Mouse (Mus musculus) CD4-positive, CD25-positive, alpha-beta regulatory T cell, adult 2 months (primary cell): ENCODE measurements at regions not wholly inside any gene's neighbourhood (a gene's known extent, or its start where the extent isn't known, plus 50 kb on each side); places are given as distances from the start of the nearest gene placed in this dataset.

Experiments used
- DNase-seq: peaks from one replicate; pipeline ENCODE4 v3.0.0-alpha.2; 2012; ENCODE audit warnings: low read depth, low spot score

DNA sequence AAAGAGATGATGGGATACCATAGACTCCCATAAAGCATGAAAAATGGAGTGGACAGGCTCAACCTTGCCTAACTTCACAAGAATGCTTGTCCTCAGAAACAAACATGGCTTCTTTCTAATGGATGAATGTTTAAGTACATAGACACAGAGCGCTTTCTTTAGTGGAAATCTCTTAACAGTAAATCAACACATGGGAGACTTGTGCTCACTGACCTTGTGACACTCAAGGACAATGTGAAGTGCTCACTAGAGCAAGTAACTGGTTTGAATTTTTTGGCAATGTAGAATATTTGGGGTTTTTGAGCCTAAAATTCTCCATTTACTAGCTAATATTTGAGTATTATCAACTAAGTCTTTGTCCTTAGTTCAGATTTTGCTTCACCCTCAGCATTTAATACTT is 88.0 kb downstream of the Tent5c start:
- DNase-seq, result no peak

DNA sequence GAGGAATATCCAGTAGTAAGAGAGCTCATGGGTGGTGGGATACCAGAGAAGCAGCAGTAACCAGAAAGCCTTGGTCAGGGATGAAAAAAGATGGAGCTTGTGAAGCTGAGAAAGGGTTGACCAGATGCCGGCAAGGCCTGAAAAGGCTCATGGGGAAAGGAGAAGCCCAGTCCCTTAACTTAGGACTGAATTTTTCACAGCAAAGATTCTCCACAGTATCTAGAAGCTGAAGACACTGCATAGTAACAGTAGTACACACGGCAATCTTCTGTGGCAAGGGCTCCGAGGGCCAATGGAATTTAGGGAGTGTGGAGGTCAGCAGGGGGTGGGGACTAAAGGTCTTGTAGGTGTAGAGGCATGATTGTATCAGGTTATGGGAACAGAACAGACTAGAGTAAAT is 91.6 kb downstream of the Tent5c start:
- no peak for DNase-seq

DNA sequence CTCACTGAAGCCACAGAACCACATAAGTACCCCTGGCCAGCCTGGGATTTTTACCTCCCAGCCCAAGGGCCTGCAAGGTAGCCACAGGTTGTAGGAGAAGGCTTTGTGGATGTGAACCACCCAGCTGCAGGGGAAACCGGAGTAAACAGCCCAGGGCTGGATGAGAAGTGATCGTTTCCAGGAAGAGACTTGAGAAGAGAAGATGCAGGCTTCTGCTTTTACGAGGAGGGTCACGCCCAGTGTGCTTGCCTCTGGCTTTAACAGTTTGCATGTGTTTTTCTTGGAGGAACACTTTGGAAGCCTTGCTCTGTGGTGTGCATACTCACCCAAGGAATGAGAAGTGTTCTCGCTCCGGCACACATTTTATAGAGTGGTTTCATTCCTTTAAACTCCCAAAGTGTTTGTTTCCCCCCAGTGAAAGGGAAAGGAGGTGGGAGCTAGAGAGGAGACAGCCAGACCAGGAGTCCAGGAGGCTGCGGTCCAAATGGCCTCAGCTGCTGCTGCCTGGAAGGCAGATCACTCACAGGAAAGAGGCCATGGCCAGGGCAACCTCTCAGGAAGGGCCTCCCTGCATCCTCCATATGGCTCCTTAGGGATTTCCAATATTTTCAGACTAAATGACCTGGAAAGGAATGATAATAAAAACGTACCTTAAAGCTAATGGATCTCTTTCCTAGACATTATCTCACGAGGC is 94.1 kb downstream of the Tent5c start:
- no peak for DNase-seq

DNA sequence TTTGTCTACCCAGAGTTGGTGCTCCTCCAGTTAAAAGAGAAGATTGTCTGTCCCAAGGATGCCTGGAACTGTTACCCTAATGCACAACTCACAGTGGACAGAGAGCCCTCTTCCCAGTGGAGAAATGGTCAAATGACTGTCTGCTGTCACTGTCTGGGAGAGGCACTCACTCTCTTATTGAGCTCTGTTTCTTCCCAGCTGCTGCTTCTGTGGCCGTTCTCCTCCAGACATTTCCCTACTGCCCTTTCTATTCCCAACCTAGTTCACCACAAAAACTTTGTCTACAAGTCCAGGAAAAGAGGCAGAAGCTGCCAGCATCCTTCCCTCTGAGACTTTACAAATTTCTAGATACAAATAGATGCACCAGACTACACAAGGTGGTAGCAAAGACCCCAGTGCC is 95.2 kb downstream of the Tent5c start:
- no peak for DNase-seq

DNA sequence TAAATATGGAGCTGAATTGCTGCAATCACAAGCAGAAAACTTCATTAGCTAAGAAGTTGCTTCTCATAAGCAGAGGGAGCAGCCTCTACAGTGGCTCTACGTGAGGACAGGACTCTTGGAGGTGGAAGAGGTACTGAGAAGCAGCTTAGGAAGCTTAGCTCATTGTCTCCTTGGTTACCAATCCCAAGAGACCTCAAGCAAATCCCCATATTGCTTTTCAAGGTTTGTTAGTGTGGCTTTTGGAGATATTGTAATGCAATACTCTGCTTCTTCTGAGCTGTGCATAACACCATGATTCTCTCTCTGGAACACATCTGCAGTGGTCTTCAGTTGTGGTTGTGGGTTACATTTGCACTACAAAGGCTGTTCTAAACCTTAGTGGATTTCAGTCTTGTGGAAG is 106.9 kb downstream of the Tent5c start:
- no peak for DNase-seq

DNA sequence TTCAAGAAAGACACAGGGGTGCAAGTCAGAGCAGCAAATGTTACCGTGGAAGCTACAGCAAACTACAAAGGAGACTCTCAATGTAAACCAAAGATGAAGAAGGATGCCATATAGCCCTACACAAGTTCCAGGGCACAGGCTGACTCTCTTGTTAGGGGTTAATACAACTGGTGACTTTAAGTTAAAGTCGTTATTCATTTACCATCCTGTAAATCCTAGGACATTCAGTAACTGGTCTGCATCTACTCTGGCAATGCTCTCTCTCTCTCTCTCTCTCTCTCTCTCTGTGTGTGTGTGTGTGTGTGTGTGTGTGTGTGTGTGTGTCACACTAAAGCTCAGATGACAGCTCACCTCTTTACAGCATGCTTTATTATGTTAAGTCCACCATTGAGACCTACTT is 107.8 kb downstream of the Tent5c start:
- DNase-seq, result no peak

DNA sequence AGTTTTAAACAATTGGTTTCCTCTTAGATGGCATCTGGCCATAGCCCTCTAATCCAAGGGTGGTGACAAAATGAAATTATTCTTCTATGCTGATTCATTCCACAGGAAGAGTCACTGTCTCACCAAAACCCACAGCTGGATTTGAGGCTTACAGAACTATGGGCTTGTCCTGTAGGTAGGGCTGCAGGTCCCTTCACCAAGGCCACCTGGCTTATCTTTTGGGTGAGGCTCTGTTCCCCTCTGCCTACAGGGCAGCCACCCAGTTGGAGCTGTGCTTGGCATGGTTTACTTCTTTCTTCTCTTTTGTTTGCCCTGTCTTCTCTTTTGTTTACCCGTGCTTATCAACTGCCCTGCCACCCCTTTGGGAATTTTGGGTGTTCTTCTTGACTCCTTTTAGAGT is 113.0 kb downstream of the Tent5c start:
- no peak for DNase-seq

DNA sequence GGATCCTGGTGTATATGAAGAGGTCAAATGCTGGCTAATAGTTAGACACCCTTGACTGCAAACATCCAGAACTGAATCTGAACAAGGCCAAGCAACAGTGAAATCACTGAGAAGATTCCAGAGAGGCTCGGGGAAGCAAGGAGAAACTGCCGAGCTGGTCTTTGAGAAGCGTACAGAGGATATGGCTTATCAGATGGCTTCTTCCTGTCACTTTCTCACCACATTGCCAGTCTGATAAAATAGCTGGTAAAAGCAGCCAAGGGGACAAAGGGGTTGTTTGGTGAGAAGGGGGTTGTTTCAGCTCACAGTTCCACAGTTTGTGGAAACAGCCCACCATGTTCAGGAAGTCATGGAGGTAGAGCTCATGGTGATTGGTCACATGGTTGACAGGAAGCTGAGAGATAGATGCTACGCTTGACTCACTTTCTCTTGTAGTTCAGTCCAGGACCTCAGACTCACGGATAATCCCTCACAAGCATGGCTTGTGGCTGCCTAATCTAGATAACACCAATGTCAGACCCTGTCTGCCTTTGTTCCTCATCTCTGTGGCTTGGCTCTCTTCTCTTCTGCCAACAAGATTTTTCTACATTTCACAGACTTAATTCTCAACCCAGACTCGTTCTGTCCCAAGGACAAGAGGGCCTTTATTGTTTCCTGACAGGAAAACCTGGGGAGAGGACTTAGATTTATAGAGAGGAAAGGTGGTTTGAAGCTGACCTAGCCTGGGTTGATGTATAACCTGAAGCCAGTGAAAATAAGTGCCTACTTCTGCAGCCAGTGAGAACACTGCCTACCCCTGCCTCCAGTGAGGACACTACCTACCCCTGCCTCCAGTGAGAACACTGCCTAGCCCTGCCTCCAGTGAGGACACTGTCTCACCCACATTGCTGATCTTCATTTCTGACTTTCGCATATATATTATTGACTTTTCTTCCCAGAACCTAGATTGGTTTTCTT is 122.0 kb downstream of the Tent5c start:
- peak; percentile 39 for DNase-seq

DNA sequence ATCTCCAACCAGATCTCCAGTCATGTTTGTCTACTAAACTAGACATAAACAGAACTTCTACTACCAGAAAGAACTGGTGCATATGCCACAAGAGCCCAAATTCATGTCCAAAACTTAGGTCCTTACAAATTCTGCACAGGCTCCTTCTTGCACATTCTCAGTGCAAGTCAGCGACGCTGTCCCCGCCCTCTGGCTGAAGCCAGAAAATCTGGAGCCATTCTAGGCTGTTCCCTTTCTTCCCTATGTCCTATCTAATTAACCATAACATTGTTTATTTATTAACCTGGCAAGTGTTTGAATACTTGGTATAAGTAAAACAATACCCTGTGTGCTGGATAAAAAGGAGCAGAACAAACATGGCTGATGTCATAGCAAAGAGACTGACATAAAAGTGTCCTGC is 122.7 kb downstream of the Tent5c start:
- no peak for DNase-seq

DNA sequence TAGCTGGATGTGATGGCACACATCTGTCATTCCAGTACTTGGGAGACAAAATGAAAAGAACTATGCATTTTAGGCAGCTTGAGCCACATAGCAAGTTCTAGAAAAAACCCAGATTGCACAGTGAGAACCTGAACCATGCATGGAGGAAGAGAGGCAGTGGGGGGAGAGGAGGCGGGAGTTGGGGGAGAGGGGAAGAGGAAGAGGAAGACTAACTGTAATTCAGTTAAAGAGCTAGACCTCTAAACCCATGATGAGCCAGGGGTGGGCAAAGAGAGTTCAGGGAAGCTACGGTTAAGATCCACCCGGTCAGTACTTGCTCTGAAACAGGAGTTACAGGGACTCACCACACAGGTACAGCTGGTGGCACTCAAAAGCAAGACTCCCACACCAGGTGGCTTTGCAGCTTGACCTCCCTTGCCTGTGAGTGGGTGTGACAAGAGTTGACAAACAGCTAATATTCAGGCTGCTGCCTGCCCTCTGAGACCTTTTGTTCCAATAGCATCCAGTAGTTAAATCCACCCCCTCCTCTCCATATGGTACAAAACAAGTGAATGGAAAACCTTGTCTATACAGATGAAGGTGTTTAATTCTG is 123.7 kb downstream of the Tent5c start:
- no peak for DNase-seq

DNA sequence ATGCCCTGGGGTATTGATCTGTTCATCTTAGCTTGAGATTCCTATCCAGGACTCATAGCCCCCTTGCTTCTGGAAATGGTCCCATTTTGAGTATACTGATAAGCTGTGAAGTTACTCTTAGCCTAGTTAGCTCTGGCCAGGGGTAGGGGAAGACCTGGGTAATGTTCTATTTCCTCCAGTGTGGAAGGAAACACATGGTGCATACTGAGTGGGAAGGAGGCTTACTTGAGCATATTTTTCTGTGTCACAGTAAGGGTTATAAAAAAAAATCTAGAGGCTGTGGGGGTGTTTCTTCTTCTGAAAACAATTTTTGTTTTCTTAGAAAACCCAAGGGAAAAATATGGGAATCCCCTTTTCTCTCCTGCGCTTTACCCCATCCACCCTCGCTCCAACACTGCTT is 124.4 kb downstream of the Tent5c start:
- no peak for DNase-seq

DNA sequence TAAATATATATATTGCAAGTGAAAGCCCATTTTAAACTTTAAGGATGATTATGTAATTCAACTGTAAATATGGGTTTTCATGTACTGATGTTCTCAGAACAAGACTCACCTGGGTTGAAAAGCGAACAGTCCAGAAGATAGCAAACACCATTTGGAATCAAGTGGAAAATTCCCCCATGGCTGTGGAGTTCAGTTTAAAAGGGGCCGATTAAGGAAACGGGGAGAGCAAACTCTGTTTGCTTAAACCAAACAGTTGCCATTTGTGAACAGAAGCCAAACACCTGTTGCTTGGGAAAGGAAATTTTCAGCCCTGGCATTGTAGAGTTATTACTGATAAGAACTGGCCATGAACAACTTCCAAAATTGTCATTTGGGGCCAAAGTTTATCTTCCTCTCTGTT is 126.1 kb downstream of the Tent5c start:
- DNase-seq, result no peak

DNA sequence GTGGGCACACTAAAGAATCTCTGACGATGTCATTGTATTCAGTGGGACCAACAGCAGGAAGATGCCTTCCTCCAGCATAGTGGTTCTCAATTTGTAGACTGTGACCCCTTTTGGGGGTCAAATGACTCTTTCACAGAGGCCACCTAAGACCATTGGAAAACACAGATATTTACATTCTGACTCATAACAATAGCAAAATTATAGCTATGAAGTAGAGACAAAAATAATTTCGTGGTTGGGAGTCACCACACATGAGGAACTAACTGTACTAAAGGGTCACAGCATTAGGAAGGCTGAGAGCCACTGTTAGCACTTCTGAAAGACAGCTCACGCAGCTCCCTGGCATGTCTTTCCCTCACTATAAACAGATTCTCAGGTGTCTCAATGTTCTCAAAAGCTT is 129.1 kb downstream of the Tent5c start:
- no peak for DNase-seq

DNA sequence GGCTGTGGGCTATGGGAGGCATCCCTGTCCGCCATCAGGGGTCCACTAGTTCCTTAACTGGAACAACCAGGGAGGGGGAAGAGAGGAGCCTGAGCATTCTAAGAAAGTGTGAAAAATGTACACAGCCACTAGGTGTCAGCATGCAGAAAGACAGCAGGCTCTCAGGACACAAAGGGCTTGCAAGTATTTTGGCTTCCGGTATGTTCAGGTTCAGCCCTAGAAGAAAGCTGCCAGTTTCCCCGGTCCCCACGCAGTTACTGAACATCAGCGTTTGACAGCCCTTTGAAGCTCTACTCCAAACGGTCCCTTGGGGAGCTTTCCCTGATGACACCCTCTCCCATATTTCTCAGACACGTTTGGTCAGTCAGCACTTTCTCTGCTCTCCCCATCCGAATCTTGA is 130.1 kb downstream of the Tent5c start:
- DNase-seq, result peak; percentile 83

DNA sequence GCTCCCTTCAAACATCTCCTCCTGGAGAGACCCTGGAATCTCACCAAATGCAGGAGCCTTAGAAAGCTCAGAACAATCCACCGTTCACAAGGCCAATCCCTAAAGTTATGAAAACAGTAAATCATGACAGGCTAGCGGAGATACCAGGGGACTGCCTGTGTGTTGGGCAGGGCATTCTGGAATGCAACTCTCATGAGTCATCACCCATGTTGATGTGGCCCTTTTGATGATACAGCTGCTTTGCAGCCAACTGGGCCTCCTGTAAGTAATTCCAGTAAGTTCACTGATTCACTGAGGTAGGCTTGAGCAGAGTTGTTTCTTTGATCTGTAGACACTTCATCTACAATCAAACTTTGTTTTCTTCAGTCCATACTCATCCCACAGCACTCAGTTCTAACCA is 155.6 kb downstream of the Tent5c start:
- no peak for DNase-seq

DNA sequence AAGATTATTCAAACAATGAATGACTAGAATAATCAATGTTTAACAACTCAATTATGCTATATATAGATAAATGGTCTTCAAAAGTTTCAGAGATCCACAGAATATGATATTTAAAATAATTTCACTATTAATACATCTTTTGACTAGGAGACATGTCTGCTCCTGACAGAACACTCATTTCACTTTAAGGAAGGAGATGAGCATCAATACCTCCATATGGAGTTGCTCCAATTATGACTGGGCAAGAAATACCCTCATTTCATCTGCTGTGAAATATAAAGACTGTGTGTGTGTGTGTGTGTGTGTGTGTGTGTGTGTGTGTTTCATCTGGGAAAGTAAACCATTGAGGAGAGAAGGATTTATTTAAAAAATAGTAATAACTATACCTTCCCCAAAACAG is 156.2 kb upstream of the Wdr3 start:
- no peak for DNase-seq

DNA sequence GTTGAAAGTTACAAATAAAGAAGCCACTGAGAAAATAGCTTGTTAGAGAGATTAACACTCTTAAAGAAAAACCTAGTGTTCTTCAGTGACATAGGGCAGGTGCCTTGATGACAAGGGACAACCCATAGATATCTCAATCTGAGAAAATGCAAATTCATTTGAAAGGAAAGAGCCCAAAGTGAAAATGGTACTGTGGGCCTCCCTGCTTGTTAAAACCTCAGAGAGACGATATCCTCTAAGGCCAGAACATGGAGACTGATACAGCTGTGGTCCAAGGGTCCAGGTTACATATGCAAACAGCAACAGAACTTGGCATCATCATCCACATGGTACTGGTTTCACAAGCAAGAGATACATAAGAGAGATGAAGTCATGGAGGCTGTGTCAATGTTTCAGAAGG is 125.6 kb upstream of the Wdr3 start:
- no peak for DNase-seq

DNA sequence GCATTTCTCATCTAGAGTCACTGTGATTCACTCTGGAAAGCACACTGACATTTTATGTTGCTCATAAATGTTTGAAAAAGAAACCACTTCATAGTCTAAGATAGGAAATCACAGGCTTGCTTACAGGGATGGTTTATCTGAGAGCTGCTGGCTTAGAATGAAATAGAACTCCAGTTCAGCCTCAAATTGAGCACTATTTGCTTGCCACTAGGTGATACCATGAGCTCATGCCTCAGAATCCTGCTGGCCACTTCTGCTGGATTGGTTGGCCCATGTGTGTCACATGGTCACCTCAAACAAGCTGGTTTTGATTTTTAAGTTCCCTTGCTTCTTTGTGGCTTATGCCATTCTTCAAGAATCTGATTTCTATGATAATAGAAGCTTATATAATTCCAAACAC is 104.8 kb upstream of the Wdr3 start:
- DNase-seq, result no peak

DNA sequence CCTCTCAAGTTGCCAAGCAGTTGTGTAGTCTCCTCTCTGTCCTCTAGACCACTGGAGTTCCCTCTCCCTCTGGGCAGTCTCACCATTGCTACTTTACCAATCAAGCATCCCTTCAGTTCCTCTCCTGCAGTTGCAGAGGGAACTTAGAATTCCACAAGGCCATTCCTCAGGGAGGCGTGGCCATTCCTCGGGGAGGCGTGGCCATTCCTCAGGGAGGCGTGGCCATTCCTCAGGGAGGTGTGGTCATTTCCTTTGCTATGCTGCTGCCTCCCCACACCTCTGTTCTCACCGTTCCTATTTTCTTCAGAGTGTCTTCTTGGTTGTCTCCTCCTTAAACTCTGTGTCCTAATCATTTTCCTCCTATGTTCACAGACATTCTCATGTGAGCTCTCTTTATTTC is 102.8 kb upstream of the Wdr3 start:
- no peak for DNase-seq
